Mouse (Mus musculus): Measurements from ENCODE around the gene Dtx4. TPM values are rescaled to one million over a fixed set of nuclear protein-coding genes. Genes with fewer than 3 reads are reported as not detected.
A peak's percentile ranks its signal among the peaks of the same experiment; 100 is the strongest.
"Not testable (repeated sequence)": the region's sequence is repeated elsewhere in the genome, so short reads cannot be mapped to it uniquely, and the experiment has no call there.

Dtx4 gene
- 10 to 100 TPM; 32.1 to 33.4 TPM for total RNA-seq (2021)
- long read RNA-seq, experiment 1, full-length matches to known transcripts: 2 of 9 reads
- long read RNA-seq, experiment 1, partial matches to known transcripts: 3 of 9 reads
- long read RNA-seq, experiment 1, other reads (novel, unspliced or antisense): 4 of 9 reads
- long read RNA-seq, experiment 2, full-length matches to known transcripts: 5 of 14 reads
- long read RNA-seq, experiment 2, partial matches to known transcripts: 5 of 14 reads
- long read RNA-seq, experiment 2, other reads (novel, unspliced or antisense): 4 of 14 reads

DNA sequence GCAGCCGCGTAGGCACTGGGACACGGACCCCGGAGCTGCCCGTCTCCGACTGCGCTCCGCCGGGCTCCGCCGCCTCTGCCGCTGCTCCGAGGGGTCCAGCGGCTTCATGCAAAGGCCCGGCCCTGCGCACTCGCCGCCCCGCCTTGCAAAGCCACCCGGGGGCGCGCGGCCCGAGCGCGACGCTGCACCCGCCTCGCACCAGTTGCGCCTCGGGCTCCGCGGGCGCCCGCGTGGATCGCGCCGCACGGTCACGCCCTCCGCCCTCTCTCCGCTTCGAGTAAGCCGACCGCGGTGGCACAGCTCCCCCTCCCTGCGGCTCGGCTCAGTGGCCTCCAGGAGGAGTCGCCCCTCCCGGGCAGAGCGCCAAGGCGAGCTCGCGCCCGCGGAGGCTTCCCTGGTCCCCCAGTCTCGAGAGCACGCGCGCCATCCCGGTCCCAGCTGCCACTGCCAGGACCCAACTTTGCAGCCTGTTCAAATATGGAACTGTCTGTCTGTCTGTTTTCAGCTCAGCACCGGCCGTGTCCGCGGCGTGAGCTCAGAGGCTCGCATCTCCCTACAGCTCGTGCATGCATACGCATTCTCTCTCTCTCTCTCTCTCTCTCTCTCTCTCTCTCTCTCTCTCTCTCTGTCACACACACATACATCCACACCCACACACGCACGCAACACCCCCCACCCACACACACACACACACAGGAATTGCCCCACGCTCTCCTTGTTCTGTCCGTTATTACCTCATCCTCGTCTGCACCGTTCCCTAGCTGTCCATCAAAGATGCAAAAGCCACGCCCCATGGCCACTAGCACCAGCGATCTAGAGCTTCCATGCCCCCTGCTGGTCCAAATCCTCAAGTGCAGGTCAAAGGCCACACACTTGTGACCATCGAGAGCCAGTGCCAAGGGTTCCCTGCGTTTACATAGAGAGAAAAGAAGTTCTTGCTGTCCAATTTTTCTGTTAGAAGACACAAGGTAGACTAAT lies at the start of gene Dtx4:
Dtx4 (minus strand) TSS at position 85 of the 978 bp plus-strand sequence.
- peak; percentile 80 to 90 for DNase-seq (ENCODE audit: low spot score in 2 of 2)

DNA sequence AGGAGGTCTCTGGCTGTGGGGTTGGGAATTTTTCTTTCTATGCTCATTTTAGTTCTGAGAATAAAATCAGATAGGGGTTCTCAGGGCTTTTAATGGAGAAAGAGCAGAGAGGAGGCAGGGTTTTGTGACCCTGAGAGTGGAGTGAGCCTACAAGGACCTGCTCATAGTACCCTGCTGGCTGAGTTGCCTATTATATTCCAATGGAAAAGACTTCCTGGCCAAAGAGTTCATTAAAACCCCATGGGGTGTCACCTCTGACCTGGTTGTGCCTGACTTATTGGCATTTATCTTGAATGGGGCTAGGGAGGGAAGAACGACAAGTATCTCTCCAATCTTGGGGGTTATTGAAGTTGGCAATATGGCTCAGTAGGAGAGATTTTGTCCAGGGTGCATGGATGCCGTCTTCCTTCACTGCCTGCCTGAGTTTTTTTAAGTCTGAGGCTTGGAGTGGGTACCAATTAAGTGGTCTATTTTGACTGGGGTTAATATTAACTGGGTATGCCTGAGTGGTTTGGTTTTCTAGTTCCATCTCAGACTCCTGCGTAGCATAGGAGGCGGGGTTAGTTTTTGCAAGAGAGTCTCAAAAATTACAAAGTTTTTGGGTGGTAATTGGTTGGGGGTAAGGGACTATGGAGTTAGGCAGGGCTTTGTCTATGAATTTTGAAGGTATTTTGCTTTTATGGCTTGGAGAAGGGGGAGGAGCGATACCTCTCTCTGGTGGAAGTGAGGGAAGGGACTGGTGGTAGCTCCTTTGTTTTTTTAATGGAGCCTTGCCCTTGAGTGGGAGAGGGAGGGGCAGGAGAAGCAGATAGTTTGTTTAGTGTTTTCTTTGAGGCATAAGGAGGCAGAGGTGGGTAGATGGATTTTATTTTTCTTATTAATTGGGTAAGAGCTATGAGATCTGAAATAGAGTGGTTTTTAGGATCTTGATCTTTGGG lies 49.0 kb upstream of the Dtx4 start:
- DNase-seq (ENCODE audit: low spot score in 2 of 2): no peak

DNA sequence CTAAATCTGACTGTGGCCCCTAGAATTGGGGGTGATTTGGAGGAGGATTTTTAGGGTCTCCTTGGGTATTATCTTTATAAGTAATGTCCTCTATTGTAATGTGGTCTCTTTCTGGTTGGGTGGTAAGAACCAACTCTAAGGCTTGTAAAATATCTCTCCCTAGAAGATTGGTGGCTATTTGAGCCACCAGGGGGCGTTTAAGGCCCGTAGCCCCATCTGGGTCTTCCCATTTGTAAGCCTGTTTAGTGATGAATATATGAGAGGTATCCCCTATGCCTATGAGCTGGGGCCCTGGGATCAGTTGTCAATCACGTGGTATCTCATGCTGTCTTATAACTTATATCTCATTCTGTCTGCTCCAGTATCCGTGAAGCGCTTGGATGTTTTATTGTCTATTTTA lies 47.9 kb upstream of the Dtx4 start:
- DNase-seq (ENCODE audit: low spot score in 2 of 2): no peak

DNA sequence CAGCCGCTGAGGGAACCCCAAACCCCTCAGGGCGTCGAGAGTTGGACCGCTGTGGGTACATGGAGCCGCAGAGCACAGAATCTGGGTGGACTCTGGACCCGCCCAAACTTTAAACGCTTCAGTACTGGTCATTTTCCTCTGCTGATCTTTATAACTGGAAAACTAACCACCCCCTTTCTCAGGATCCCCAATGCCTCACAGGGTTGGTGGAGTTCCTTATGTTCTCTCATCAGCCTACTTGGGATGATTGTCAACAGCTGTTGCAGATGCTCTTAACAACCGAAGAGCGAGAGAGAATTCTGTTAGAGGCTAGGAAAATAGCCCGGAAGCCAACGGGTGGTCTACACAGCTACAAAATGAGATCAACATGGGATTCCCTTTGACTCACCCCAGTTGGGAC lies 44.2 kb upstream of the Dtx4 start, which contains the start of gene Fam111a:
Fam111a (plus strand) TSS at position 301 of the 400 bp plus-strand sequence.
- DNase-seq (ENCODE audit: low spot score in 2 of 2): not testable (repeated sequence)

DNA sequence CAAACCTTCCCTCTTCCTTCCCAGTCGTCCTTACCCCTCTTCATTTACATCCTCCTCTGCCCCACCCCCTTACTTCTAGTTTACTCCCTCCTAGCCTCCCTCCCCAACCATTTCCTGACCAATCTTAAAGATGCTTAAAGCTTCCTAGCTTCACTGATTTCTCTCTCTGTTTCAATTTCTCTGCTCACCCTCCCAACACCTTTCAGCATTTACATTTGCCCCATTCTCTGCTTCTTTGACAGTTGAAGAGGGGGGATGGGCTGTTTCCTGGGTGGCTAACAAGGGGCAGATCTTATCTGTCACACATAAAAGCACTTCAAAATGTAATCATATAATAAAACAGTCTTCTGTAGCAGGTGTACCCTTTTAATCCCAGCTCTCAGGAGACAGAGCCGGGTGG lies 40.4 kb upstream of the Dtx4 start:
- DNase-seq (ENCODE audit: low spot score in 2 of 2): no peak

DNA sequence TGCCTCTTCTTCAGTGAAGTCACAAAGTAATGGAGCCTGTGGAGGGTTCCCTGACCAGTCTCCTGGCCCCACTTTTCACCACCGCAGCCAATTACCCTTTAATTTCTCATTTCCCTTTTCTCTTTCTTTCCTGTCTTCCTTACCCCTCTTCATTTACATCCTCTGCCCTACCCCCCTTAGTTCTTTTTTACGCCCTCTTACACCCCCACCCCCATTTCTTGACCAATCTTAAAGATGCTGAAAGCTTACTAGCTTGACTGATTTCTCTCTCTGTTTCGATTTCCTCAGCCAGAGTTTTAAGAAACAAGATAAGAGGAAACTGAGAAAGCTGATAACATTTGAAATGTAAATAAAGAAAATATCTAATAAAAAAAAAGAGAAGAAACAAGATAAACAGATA lies 39.5 kb upstream of the Dtx4 start:
- DNase-seq (ENCODE audit: low spot score in 2 of 2): no peak

DNA sequence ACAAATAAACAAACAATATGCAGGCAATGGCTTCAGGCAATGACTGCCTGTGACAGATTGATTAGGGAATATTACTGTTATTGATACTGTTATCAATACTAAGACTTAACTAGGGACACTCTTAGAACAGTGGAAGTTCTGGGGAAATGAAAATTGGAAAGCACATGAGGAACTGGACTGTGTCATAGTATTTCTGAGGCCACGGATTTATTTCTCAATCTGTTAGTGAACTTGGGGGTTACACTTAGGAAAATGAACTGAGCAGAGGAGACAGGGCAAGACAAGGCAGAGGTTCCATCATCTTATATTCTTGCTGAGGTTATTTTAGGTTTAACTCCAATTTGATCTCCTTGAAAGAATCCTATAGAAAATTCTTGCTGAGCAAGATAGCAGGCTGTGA lies 38.7 kb upstream of the Dtx4 start:
- DNase-seq (ENCODE audit: low spot score in 2 of 2): no peak

DNA sequence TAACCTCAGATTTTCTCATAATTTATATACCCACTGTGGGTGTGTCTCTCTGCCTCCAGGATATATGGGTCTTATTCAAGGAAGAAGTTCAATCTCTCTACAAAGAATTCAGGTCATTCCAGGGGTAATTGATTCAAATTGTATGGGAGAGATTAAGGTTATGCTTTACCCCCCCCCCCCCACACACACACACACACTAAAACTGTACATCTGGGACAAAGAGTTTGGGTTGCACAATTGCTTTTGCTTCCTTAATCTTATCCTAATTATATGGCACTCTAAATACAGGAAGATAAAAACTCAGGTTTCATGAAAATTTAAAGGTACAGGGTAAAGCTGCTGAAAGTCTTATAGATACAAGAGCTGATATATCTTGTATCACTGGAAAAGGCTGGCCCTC lies 35.9 kb upstream of the Dtx4 start:
- DNase-seq (ENCODE audit: low spot score in 2 of 2): no peak

DNA sequence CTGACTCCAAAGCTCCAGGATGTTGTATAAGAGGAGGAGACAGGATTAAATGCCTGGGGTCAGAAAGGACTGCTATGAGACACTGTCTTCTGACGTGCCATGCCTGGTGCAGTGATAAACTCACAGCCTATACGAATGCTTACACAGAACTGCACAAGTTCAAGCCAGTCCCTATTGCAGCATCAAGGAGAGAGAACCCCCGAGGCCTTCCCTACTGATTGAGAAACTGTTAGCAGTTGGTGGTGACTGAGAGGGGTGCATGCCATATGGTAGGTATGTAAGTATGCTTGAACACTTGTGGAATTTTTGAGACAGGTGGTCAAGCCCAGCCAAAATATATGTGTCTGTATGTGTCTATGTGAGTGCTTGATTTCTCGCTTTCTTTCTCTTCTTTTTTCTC lies 22.1 kb upstream of the Dtx4 start:
- no peak for DNase-seq (ENCODE audit: low spot score in 2 of 2)

DNA sequence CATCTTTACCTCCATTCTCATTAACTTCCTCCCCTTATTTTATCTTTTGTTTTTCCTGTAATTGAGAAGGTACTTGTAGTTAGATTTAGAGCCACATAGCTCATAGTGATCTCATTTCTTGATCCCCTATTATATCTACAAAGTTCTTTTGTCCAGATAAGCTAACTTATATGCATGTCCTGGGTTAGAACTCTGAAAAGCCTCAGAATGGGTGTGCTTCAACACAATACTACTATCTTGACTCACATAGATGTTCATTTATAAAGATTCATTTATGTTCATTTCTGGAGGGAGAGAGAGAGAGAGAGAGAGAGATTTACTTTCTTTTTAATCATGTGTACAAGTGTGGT lies 17.3 kb upstream of the Dtx4 start:
- no peak for DNase-seq (ENCODE audit: low spot score in 2 of 2)

DNA sequence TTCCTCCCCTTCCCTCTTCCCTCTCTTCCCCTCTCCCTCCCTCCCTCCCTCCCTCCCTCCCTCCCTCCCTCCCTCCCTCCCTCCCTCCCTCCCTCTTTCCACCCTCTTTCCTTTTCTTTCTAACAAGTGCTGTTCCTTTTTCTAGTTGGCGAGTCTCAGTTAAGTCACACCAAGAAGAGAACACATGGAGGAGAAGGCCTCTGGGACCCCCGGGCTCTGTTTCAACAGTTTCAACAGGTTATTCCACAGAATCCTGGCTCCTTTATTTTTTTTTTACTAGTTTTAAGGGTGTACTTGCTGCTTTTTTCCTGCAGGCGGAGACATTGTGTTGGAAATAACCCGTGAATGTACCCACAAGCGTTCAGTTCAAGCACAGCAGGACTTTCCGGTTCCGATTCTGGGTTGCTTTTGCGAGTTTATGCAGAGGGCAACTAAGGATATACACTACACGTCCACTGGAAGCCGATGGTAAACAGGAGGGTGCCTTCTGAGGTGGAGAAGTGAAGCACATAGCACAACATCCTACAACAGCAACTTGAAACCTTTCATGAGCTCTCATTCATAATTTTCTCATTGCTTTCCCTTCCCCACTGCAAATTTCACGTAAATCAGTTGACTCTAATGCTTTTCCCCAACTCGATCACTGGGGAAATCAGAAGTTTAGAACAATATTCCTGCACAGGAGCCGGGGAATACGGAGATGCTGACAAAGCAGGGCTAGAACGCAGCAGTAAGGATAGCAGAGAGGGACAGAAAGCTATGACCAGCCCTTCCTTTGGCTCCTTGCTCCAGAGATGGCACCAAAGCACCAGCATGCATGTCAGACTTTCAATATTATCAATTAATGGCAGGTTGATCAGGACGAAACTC lies 16.7 kb upstream of the Dtx4 start:
- DNase-seq (ENCODE audit: low spot score in 2 of 2): peak in 1 of 2 experiments; percentile 31

DNA sequence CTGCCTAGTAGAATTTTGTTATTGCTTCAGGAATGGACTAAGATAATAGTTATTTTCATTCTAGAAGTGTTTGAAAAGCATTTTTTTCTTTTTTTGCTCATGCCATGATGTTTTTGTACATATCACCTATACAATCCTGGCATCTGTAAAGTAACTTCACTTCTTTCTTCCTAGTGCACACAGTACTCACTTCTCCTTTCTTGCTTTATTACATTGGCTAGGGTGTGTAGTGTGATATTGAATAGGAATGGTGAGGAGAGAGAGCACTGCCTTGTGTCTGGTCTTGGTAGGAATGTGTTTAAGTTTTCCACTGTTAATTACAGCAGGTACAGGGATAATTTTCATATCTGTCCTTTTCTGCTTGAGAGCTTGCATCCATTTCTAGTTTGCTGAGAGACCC lies 13.4 kb upstream of the Dtx4 start:
- DNase-seq (ENCODE audit: low spot score in 2 of 2): no peak

DNA sequence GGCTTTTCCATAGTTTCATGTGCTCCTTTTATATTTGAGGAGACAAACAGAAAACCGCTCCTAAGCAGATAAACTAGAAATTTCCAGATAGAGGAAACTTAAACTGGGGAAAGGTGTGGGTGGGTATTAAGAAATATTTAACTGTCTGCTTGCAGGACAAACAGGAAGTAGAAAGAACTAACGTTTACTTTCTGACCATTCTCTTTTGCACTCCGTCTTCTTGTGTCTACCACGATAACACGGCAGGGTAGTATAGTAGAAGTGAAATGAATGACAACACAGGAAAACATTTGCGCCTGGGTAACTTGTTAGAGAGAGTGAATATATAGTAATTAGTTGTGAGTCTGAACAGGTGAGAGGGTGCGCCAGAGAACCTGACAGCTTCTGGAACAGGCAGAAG lies 1.5 kb upstream of the Dtx4 start:
- DNase-seq (ENCODE audit: low spot score in 2 of 2): no peak

DNA sequence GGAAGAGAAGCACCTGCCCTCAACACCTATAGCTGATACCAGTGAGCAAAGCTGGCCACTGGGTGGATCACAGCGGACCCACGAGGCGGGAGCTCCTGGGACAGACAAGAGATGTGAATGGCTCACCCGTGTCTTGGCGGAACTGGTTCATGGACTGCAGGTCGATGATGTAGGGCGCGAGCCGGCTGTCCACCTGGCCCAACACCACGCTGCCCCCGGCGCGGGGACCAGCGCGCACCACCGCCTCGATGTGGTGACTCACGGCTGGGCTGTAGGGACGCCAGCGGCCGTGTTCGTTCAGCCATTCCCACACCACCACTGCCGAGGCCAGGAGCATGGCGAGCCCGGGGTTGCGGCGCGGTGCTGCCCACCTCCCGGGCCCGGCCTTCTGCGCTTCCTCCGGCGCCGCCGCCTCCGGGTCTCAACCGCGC lies 358 bp downstream of the Dtx4 start:
- DNase-seq (ENCODE audit: low spot score in 2 of 2): no peak

DNA sequence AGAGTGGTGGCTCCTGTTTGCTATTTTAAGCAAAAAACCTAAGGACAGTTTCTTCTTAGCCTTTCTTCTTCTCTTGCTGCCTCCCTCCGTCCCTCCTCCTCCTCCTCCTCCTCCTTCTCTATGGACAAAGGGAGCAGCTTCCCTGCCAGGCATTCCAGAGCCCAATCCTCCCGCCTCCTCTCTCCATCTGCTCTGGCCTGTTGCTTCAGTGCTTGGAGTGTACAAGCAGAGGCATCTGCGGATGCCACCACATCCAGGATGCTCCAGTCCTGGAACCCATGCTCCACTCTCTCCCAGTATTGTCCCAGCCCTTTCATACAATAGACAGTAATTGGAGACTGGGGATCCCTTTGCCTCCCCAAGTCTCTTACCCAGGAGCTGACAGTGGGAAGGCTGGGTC lies 1.1 kb downstream of the Dtx4 start:
- DNase-seq (ENCODE audit: low spot score in 2 of 2): no peak

DNA sequence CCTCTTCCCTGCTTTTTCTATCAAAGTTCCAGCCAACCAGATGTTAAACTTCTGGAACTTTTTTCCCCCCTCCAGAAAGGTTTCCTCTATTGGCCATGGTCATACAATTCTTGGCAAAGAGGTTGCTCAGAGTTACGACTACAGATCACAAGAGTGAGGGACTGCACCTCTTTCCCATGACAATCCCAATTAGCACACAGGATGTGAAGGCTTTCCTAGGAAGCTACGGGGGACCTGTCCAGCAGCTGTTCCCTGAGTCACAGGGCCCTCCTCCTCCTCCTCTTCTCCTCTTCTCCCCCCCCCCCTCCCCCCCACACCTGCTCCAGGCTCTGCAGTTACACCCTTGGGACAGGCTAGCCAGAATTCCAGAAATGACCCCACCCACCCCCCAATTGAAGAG lies 1.8 kb downstream of the Dtx4 start:
- no peak for DNase-seq (ENCODE audit: low spot score in 2 of 2)

DNA sequence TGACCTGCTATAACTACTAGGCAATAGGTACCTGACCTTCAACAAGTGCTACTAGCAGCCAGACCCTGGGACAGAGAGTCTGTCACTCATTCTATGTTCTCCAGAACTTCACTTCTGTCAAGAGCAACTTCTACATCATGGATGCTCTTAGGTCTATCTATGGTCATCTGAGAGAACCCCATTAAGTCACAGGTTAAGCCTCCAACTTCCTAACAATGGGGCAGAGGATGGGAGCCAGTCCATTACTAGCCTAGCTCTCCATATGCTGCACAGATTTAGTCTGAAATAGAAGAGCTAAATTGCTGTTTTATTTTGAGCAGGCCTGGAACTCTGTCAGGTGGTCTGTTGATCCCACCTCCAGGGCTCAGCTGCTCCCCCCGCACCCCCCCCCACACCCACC lies 2.3 kb downstream of the Dtx4 start:
- no peak for DNase-seq (ENCODE audit: low spot score in 2 of 2)

DNA sequence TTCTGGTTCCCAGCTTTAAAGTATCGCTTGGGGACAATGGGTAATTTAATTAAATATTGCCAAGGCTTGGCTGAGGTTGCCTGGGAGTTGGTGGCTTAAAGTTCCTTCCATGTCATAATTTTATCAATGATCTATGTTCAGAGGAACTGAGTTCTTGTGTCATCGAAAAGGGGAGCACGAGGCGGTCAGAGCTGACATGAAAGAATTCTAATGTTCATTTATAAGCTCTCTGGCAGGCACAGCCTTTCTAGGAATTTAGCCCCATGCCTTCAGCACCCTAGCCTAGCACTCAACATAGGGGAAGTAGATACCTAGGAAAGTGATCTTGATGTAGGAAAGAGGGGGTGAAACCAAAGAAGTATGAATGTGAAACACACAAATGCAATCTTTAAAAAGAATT lies 2.9 kb downstream of the Dtx4 start:
- DNase-seq (ENCODE audit: low spot score in 2 of 2): no peak

DNA sequence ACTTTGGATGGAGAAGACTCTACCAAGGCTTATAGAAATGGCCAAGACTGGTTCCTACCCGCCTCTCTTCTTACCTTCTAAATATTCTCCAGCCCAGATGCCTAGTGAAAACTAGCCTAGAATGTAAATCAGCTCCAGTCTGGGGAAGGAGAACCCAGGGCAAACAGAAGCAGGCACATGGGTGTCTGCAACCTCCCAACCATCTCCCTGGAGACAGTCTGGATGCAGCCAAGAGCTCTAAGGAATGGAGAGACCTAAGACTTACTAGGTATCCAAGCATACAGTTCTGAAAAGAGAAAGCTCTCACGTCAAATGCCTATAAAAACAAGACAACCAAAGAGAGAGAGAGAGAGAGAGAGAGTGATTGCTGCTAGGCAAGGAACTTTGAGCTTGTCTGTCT lies 3.3 kb downstream of the Dtx4 start:
- DNase-seq (ENCODE audit: low spot score in 2 of 2): no peak

DNA sequence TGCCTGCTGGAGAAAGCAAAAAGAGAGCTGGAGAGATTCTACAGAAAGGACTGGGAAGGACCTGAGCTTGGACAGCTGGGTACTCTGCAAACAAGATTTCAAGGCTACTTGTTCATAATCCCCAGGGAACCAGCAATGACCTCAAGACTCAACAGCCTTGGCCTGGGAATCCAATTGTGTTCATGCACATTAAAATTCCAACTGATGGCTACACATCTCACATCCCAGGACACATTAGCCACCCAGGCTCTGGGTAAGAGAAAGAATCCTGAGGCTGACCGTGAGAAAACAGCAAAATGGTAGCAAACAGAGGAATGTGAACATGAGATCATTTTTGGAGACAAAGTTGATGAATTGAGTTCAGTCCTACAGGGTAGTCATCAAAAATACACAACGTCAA lies 5.0 kb downstream of the Dtx4 start:
- no peak for DNase-seq (ENCODE audit: low spot score in 2 of 2)
